Mouse (Mus musculus) small intestine, adult 2 months (tissue): ENCODE data around the gene Grap2.

Experiments used
- CTCF ChIP-seq: fragments of 200-500 bp; IDR thresholded peaks from 2 replicates; pipeline ENCODE4 v1.5.1; 2012; ENCODE audit warnings: low read depth, mild to moderate bottlenecking, control low read depth, inconsistent platforms, low read length, moderate library complexity, mixed read lengths; ENCODE audit not compliant: insufficient replicate concordance, insufficient read length; ENCODE audit errors: extremely low read depth
- POLR2A ChIP-seq: fragments of 200-500 bp; IDR thresholded peaks from 2 replicates; pipeline ENCODE4 v1.6.1; 2012; ENCODE audit warnings: low read depth, mild to moderate bottlenecking, control low read depth, inconsistent platforms, low read length, moderate library complexity

DNA sequence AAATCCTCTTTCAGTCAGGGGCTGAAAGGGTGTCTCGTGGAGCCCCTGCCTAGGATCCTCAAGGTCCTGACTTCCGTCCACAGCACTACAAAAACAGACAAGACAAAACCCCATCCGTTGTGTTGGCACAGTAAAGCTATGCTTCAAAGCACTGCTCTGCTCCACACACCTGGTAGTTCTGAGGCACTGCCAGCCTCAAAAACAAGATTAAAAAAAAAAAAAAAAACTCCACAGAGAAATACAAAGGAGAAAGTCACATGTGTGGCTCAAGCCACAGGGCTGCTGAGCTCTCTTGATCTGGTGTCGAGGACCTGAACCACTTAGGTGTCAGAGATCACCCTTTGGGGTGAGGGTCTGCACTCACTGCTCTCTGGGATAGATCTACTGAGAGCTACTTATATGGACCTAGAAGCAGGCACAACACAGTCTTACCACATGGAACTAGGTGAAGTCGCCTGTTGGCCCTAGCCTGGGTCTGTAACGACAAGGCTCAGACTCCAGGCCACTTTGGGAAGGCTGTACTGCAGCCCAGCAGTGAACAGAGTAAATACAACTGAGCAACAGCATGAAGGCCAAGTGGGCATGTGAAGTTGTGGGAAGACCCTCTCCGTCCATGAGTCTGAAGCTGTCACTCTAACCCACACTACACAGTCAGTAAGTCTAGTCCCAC lies 33.6 kb upstream of the Grap2 start:
- TF ChIP-seq CTCF (no peak), POLR2A (no peak)
